Mouse (Mus musculus): ENCODE results near the gene Snrk.
"Not testable (repeated sequence)": the region's sequence is repeated elsewhere in the genome, so short reads cannot be mapped to it uniquely, and the experiment has no call there.

The Snrk gene

DNA sequence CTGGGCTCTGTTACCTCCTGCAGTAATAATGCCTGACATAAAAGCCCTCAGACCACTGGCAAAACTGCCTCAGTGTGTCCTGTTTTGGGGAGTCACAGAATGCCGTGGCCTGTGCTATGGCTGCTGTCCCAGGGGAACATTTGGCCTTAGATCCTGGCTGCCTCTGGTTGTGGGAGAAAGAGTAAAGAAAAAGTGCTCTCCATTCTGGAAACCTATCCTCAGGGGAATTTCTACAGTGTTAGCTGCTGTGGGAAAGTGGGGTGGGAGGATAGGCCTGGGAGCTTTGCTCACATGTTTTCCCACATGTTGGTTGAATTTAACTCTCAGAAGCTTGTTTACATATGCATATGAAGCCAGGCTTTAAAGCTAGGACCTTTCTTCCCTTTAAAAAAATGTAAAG lies 26.2 kb downstream of the Snrk start:
- DNase-seq (ENCODE audit: extremely low spot score) = no peak

DNA sequence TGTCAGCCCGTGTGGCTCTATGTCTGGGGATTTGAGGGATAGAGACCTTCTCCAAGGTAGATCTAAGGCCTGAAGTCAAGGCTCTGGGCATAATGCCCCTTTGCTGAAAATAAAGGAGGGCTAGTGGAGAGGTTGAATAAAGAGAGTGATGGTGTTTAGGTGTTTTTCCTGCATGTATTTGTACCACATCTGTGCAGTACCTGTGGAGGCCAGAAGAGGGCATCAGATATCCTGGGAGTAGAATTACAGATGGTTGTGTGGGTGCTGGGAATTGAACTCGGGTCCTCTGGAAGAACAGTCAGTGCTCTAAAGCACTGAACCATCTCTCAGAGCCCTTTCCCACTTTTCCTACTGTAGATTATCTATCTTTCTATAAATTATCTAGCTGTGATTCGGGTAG lies 27.7 kb downstream of the Snrk start:
- DNase-seq (ENCODE audit: extremely low spot score) = no peak

DNA sequence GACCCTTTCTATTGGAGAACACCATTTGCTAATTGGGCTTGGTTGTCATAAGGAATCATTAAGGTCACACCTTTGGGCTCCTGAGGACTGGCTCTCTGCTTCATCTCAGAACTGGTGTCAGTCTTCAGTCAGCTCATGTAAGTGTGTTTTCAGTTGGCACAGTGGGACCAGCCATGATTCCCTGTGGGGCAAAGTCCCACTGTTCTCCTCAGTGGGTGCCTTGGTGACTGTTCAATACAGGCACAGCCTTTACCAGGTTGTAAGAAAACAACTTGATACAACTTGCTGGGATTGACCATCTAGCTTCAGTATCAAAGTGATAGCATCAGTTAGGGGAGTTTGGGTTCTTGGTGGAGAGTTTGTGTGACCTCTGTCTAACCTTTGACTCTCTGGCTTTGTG lies 28.6 kb downstream of the Snrk start:
- no peak for DNase-seq (ENCODE audit: extremely low spot score)

DNA sequence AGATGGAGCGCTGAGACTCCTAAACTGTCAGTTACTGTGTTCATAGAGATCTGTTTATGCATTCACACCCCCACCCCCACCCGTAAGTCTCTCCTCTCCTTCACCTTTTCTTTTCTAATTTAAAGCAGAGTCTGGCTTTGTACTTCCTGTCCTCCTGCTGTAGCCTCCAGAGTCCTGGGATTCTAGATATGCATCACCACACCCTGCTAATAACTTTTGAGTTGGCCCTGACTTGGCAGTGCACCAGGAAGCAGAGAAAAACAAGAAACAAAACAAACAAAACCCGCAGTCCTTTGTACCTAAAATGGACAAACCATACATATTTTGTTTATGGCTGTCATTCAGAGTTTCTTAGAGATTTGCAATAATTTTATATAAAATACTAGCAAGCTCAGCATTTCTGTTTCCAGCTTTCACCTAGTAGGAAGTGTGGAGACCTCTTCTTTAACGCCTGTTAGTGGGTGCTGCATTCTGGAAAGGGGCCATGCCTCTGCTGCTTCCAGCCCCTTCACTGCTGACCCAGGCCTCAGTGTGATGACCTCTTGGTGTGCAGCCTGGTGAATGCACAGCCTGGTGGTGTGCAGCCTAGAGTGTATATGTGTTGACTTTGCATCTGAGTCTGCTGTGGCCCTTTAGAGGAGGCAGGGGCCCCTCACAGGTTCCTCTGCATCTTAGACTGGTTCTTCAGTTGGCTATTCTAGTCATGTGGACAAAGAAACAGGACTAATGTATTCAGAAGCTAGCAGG lies 29.2 kb downstream of the Snrk start:
- DNase-seq (ENCODE audit: extremely low spot score) = no peak

DNA sequence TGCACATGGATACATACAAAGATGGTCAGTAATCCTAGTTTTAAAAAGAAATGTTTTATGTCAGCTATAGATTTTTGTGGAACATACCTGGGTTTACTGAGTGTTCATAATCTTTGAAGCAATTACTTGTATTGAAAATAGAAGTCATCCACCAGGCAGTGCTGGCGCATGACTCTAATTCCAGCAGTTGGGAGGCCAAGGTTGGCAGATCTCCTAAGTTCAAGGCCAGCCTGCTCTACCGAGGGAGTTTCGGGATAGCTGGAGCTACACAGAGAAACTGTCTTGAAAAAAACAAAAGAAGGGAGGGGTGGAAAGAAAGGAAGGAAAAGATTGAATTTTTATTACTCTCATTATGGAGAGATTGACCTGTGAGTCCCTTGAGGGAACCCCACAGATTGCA lies 31.3 kb downstream of the Snrk start:
- no peak for DNase-seq (ENCODE audit: extremely low spot score)

DNA sequence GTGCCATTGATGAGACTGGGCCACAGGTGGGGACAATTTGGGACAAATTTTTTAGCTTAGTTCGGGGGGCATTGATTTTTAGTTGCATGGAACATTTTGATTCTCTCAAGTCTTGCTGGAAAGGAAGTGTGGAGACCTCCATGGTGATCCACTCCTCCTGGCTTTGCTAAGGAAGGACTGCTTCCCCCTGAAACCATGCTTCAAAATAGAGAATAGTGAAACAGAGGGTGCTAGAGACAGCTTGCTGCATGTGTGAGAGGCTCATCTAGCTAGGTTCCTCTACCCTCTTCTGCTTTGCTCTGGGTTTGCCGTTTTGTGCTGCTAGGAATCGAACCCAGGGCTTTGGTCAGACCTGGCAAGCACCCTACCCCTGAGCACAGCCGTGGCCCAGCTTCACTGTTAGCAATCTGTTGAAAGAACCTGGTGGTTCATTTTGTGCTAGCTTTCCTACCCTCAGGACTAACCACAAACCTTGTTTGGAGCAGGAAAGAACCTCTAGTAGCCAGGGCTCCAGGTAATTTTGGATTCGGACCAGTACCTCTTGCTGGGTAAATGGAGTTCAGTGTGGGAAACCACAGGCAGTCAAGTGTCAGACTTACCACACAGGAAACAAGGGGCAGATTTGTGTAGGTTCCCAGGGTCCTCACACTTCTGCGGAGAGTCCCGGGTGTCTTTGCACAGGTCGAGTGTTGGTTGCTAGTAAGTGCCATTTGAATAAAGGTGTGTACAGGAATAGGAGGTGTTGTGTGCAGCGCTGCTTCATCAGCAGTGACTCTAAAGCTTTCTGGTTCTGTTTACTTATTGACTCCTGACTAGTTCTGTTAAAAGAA lies 33.1 kb downstream of the Snrk start:
- no peak for DNase-seq (ENCODE audit: extremely low spot score)

DNA sequence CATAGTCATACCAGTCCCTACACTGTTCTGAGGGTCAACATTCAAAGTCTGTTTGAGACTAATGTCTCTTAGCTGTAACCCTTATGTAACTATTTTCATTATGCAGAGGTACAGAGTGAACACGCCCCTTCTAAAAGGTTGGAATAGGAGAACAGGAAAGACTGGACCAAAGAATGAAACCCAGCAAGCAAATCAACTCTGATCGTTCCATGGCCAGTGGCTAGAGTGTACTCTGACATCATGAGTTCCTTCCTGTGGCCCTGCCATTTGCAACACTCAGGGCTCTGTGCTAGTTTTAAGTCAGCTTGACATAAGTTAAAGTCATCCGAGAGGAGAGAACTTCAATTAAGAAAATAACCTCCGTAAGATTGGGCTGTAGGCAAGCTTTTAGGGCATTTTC lies 35.0 kb downstream of the Snrk start:
- DNase-seq (ENCODE audit: extremely low spot score) = no peak

DNA sequence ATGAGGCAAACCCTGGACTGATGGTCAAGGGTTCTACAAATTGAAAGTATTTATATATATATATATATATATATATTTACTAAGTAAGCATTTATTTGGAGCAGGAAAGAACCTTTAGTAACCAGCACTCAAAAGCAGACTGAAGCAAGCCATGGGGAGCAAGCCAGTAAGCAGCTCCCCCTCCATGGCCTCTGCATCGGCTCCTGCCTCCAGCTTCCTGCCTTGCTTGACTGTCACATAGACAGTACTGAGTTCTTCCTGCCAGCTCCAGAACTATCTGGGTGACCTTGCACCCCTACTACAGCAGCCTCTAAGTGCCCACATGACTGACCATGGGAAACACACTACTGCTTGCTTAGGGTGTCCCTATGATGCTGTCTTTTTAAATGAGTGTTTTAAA lies 35.4 kb downstream of the Snrk start:
- DNase-seq (ENCODE audit: extremely low spot score) = no peak

DNA sequence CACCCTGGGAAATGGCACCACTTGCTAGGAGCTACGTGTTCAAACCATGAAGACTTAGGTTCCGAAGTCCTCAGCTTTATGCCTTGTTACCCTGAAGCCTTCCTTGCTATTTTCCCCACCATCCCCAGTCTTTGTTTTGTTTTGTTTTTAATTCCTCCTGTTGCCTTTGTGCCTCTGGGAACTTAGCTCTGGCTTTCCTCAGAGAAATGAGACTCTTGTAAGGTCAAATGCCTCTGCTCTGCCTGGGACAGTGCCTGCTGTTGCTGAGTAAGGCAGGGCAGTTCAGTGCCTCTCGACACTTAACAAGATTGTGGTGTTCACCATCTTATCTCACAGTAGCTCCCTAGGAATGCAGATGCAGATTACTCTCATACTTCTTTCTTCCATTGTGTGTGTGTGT lies 36.4 kb downstream of the Snrk start:
- no peak for DNase-seq (ENCODE audit: extremely low spot score)

DNA sequence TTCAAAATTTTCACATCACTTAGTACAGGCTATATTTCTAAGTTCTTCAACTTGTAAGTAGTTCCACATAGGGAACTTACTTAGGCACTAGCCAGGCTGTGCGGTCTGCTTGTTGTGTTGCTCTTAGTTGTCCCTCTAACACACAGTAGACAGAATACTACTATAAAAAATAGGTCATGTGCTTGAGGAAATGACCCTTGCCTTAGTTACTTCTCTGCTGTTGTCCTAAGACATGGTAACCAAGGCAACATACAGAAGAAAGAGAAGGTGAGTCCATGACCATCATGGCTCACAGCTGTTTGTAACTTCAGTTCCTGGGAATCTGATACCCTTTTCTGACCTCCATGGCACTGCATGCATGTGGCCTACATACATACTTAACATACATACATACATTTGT lies 38.1 kb downstream of the Snrk start:
- no peak for DNase-seq (ENCODE audit: extremely low spot score)

DNA sequence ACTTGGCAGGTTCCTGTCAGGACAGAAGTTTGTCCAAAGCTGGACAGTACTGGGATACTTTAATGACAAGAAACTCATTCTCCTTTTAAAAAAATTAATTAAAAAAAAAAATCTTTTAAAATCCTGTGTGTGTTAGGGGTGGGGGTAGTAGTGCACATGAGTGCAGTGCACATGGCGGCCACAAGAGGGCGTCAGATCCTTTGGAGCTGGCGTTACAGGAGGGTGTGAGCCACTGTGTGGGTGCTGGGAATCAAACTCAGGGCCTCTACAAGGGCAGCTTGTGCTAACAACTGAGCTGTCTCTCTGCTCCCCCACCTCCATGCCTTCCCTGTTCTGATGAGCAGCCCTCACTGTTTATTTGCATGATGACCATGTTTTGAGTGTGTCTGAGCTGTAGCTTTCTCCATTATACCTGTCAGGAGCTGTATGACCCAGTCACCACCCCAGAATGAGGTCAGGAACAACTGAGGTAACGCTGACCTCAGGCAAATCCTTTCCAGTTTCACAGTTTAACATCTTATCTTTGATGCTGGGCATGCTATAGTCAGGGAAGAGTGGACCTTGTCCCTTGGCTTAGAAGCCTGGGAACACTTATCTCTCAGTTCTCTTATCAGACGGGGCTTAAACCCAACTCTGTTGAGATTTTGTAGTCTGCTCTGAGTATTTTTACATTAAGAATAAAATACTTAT lies 39.5 kb downstream of the Snrk start:
- DNase-seq (ENCODE audit: extremely low spot score) = no peak

DNA sequence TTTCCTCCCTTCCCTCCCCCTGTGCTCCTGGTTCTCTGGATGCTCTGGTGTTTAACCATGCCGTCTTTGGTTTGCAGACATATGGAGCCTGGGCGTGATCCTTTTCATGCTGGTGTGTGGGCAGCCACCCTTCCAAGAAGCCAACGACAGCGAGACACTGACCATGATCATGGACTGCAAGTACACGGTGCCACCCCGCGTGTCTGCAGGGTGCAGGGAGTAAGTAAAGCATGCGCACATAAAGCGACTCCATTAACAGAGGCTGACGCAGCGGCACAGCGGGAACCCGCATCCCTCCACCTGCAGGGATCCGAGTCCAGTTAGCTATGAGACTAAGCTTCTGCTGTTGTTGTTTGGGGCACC lies 40.0 kb downstream of the Snrk start:
- no peak for DNase-seq (ENCODE audit: extremely low spot score)

DNA sequence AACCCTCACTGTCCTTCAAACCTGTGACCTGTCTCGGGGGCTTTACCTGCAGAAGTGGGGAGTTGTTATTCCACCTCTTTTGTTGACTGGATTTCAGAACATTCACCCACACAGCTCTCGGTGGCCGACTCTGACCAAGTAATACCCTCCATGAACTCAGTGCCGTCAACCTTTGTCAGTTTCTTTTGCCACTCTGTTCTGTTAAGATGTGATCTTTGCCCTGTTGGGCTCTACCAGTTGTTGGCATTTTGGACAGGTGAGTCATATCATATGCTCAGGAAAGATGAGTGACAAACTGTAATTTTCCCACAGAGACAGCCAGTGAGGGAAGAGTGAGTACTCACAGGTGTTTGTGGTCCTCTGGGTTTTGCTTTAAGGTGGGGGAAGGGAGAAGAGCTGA lies 47.5 kb downstream of the Snrk start:
- DNase-seq (ENCODE audit: extremely low spot score) = no peak

DNA sequence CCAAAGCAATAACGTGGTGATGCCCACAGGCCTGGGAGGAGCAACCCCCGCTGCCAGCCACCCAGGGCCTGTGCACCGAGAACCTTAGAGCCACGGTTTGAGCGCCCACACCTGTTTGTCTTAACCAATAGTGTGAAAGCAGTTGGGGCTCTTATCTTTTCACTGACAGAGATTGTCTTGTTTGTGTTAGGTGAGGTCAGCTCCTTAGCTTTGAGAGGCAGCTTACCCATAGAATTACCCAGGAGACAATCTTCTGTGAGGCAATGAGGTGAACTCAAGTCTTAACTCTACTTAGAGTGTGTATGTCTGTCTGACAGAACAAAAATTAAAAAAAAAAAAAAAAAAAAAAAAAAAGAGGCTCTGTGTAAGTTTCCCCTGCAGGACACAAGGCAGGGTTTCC lies 50.7 kb downstream of the Snrk start:
- not testable (repeated sequence) for DNase-seq (ENCODE audit: extremely low spot score)

DNA sequence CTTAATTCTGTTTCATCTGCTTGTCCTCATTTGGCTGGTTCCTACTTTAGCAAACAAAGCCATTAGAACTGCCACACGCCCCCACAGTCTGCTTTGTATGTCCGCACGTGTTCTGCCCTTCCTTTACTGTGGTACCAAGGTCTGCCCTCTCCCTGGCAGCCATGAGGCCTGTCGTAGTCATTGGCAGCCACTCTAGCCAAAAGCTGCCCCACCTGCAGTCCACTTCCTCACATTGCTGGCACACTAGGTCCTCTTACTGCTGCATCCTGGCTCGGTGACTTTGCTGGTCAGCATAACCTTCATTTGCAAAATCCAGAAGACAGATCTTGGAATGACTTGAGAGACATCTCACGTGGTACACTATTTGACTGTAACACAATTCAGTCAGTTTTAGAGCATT lies 52.8 kb downstream of the Snrk start:
- no peak for DNase-seq (ENCODE audit: extremely low spot score)

DNA sequence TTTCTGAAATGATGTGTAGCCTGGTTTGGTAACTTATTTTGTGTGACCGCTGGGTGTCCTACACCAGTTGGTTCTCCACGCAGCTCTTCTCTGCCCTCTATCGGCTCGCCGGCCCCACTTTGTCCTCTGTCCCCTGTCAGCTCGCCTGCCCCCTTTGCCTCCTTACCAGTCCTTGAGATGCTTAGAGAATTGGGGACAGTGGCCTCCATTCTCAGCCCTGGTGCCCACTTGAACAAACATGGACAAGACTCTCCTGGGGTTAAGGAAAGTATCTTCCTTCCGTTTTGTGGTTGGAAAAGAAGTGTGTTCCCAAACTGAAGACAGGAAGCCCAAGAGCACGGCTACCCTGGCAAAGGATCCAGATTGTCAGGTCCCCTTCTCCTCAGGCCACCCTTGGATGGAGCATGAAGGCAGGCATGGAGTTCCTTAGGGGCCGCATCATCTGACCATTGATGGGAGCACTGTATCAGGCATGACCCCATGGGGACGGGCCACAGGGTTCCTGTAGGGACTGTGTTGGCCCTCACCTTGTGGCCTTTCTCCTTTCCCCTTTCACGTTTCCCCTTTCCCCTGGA lies 55.6 kb downstream of the Snrk start:
- DNase-seq (ENCODE audit: extremely low spot score) = no peak

DNA sequence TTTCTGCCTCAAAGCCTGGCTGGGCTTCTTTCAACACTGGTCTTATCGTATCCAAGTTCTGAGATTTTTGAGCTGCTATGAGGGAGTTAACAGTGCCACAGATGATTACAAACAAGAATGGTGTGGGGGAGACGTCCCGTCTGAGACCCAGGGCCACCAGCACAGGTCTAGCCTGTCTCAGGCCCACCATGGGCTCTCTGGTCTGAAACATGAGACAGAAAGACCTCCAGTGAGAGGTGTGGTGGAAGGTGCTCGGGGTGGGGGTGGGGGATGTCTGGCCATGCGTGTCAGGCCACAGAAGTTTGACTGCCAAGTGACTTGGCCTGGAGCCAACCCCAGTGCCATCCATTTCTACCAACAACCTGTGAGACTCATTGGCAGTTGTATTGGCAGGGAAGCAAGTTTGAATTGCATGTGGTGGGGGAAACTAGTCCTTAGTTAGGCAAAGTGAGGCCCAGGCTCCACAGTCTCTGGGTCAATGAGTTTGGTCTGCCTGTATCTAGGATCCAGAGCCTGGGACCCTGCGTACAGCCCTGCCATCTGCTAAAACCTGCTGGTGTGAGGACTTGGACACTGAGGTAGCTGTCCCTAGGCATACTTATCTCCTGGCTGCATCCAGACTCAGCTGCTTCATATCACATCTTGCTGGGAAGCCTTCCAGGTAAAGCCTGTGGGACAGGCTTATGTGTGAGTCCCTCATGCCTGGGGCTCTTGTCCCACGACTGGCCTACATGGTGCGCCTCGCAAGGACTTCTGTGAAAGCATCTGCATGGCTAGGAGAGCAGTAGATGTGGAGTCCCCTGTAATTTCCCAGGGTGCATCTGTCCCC lies 56.6 kb downstream of the Snrk start:
- DNase-seq (ENCODE audit: extremely low spot score) = no peak

DNA sequence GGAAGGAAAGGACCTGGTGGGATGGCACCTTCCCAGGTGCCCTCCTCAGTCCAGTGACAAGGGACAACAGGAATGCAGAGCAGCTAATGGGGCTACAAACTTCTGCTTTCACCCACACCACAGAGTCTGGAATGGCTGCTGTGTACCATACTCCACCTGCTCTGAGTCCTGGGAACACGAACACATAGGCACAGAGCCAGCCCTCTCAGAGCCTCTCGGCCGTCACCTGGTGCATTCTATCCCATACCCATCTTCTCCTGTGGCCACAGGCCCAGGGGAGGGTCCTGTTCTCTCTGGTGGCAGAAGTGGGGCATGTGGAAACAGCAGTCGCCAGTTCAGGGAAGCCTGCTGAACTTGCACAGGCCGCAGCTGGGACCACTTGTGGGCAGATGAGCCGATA lies 57.7 kb downstream of the Snrk start:
- no peak for DNase-seq (ENCODE audit: extremely low spot score)

DNA sequence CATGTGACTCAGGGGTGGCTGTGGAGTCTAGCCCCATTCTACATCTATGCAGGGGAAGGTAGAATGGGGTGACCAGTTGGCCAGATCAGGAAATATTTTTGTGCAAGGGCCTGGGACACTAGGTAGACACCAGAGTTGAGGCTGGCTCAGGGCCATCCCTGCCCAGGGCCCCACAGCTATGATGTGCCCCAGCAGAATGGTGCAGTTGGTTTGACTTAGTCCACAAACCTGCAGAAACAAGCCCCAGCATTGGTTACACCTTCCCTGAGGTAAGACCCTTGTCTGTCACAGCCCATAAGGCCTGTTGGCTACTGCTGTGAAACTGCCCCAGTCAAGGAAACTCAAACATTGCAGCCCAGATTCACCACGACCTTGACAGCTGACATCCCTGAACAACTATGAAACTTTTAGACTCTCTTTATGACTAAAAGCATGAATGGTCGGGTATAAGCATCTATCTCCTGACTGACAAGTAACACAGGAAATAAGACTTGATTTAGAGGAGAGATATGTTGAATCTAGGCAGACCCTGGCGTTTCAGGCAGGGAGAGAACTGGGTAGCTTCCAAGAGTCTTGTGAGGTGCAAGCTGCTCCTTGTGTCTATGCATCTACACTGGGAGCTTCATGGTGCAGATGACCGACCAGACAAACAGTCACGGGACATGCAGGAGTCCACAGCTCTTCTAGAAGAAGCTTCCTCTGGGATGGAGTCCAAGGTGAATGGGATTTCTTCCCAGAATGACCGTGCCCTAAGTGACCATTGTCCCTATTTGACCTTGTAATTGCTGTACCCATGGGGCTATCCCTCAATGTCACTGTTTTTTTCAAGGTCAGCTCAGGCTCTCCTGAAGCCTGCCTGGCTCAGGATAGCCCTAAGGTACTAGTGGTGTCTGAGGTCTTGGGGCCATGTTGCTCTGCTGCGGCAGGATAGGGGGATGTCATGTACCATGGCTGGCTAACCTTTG lies 60.5 kb downstream of the Snrk start:
- DNase-seq (ENCODE audit: extremely low spot score) = no peak

DNA sequence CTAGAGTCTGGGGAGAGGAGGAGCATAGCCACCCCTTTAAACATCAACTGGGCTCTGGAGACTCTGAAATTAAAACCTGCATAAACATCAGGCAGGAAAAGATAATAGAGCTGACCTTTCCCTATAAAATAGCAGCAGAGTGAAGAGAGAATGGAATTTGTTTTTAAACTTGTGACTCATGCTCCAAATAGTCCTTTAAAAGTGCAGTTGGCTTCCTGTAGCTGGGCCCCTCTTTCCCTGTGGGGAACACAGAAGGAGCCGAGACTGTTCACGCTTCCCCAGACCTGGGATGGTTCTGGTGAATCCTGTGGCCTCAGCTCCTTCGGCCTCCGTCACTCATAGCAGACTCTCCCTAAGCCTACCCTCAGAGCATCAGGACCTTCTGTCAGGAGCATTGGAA lies 61.4 kb downstream of the Snrk start:
- no peak for DNase-seq (ENCODE audit: extremely low spot score)

DNA sequence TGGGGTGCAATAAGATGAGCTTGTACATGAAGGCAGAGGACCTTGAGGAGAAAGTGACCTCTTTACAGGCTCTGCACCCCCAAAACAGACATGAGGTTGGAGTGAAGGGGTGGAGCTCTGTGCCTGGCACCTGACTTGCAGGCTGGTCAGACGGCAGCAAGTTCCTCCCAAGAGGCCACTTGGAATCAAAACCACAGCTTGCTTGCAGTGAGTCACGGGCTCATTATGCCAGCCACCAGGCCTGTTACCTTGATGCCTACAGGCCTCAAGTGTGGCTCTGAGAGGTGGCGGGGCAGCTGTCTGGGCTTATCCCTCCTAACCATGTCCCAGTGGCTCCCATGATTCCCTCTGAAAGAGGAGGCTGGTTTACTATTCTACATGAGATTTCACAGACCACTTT lies 63.0 kb downstream of the Snrk start:
- no peak for DNase-seq (ENCODE audit: extremely low spot score)
